Mouse (Mus musculus) MEL (cell line): ENCODE results near the gene Prr14. TPM values are rescaled to one million over a fixed set of nuclear protein-coding genes. Genes with fewer than 3 reads are reported as not detected.

Experiments
- DNase-seq: peaks from one replicate; pipeline ENCODE4 v3.0.0; 2011; ENCODE audit warnings: low read depth, low spot score
- H3K27ac ChIP-seq: 2 replicates; pipeline ENCODE4 v1.5.1; 2012; ENCODE audit warnings: low read depth, mild to moderate bottlenecking, control low read depth, low read length, moderate library complexity; ENCODE audit not compliant: control insufficient read depth
- H3K27me3 ChIP-seq, 2 experiments: fragments of 150-350 bp in 1 of 2; sonication (generic) in 1 of 2; 2 replicates each; pipeline ENCODE4 v1.6.1; 2012; ENCODE audit warnings: low read length in 2 of 2, mild to moderate bottlenecking in 2 of 2, improper control_type of control experiment in 1 of 2, moderate library complexity in 1 of 2; ENCODE audit not compliant: insufficient read depth in 2 of 2, control insufficient read depth in 1 of 2
- H3K36me3 ChIP-seq, 2 experiments: 2 replicates each; pipeline ENCODE4 v1.6.1; 2012 to 2014; ENCODE audit warnings: low read length in 2 of 2, improper control_type of control experiment in 1 of 2, inconsistent platforms in 1 of 2, mild to moderate bottlenecking in 1 of 2; ENCODE audit not compliant: insufficient read depth in 2 of 2, control insufficient read depth in 1 of 2
- H3K4me1 ChIP-seq, 2 experiments: fragments of 150-350 bp in 1 of 2; sonication (generic) in 1 of 2; 2 replicates each; pipeline ENCODE4 v1.6.1; 2012; ENCODE audit warnings: low read length in 2 of 2, improper control_type of control experiment in 1 of 2, mild to moderate bottlenecking in 1 of 2; ENCODE audit not compliant: insufficient read depth in 2 of 2, control insufficient read depth in 1 of 2
- H3K4me3 ChIP-seq, 2 experiments: fragments of 150-350 bp in 1 of 2; sonication (generic) in 1 of 2; 2 replicates each; pipeline ENCODE4 v1.5.1; 2012; ENCODE audit warnings: low read depth in 2 of 2, low read length in 2 of 2, mild to moderate bottlenecking in 2 of 2, moderate library complexity in 2 of 2, control low read depth in 1 of 2, improper control_type of control experiment in 1 of 2; ENCODE audit not compliant: control insufficient read depth in 1 of 2, insufficient read depth in 1 of 2
- H3K79me2 ChIP-seq: 2 replicates; pipeline ENCODE4 v1.6.1; 2012; ENCODE audit warnings: mild to moderate bottlenecking, low read length, moderate library complexity; ENCODE audit not compliant: control insufficient read depth, poor library complexity, insufficient read depth
- H3K9ac ChIP-seq: 2 replicates; pipeline ENCODE4 v1.6.1; 2012; ENCODE audit warnings: low read depth, mild to moderate bottlenecking, control low read depth, low read length, moderate library complexity; ENCODE audit not compliant: control insufficient read depth, poor library complexity, severe bottlenecking
- H3K9me3 ChIP-seq: fragments of 150-350 bp; sonication (generic); replicated peaks from 2 replicates; pipeline ENCODE4 v1.6.1; 2012; ENCODE audit warnings: mild to moderate bottlenecking, low read length, improper control_type of control experiment, moderate library complexity; ENCODE audit not compliant: insufficient read depth
- BHLHE40 ChIP-seq: IDR thresholded peaks from 2 replicates; pipeline ENCODE4 v1.6.1; 2012; ENCODE audit warnings: low read depth, mild to moderate bottlenecking, inconsistent platforms, low read length, improper control_type of control experiment, borderline replicate concordance
- CHD2 ChIP-seq: IDR thresholded peaks from 2 replicates; pipeline ENCODE4 v1.6.1; 2011; ENCODE audit warnings: low read length, improper control_type of control experiment
- ELF1 ChIP-seq: IDR thresholded peaks from 2 replicates; pipeline ENCODE4 v1.6.1; 2014; ENCODE audit warnings: low read depth, mild to moderate bottlenecking, inconsistent platforms, low read length, improper control_type of control experiment, moderate library complexity
- EP300 ChIP-seq, 2 experiments: IDR thresholded peaks; 2 replicates each; pipeline ENCODE4 v1.6.1; 2011; ENCODE audit warnings: improper control_type of control experiment in 2 of 2, low read length in 2 of 2, low read depth in 1 of 2, mild to moderate bottlenecking in 1 of 2
- ETS1 ChIP-seq: IDR thresholded peaks from 2 replicates; pipeline ENCODE4 v1.6.1; 2012; ENCODE audit warnings: low read depth, mild to moderate bottlenecking, inconsistent platforms, low read length, improper control_type of control experiment, moderate library complexity
- GABPA ChIP-seq: IDR thresholded peaks from 2 replicates; pipeline ENCODE4 v1.6.1; 2012; ENCODE audit warnings: low read depth, mild to moderate bottlenecking, inconsistent platforms, low read length, improper control_type of control experiment, moderate library complexity
- HCFC1 ChIP-seq: IDR thresholded peaks from 2 replicates; pipeline ENCODE4 v1.6.1; 2012; ENCODE audit warnings: low read depth, mild to moderate bottlenecking, inconsistent platforms, low read length, improper control_type of control experiment, moderate library complexity
- JUND ChIP-seq: IDR thresholded peaks from 2 replicates; pipeline ENCODE4 v1.6.1; 2011; ENCODE audit warnings: low read depth, mild to moderate bottlenecking, improper control_type of control experiment, low read length
- KAT2A ChIP-seq: conservative IDR thresholded peaks from 2 replicates; pipeline ENCODE4 v1.6.1; 2012; ENCODE audit warnings: low read depth, low read length, improper control_type of control experiment, inconsistent platforms
- MAFK ChIP-seq: IDR thresholded peaks from 2 replicates; pipeline ENCODE4 v1.6.1; 2011; ENCODE audit warnings: low read depth, mild to moderate bottlenecking, low read length, improper control_type of control experiment, borderline replicate concordance
- MXI1 ChIP-seq: IDR thresholded peaks from 2 replicates; pipeline ENCODE4 v1.6.1; 2011; ENCODE audit warnings: mild to moderate bottlenecking, low read depth, low read length, improper control_type of control experiment
- MYC ChIP-seq: IDR thresholded peaks from 2 replicates; pipeline ENCODE4 v1.6.1; 2011; ENCODE audit warnings: low read depth, mild to moderate bottlenecking, low read length, improper control_type of control experiment, moderate library complexity
- NRF1 ChIP-seq: IDR thresholded peaks from 2 replicates; pipeline ENCODE4 v1.6.1; 2014; ENCODE audit warnings: low read depth, mild to moderate bottlenecking, inconsistent platforms, low read length, improper control_type of control experiment, moderate library complexity; ENCODE audit not compliant: poor library complexity, insufficient read depth, severe bottlenecking
- POLR2AphosphoS2 ChIP-seq: IDR thresholded peaks from 2 replicates; pipeline ENCODE4 v1.6.1; 2011; ENCODE audit warnings: low read length, improper control_type of control experiment
- POLR2AphosphoS5 ChIP-seq: IDR thresholded peaks from 2 replicates; pipeline ENCODE4 v1.6.1; 2012; ENCODE audit warnings: low read depth, borderline replicate concordance, mild to moderate bottlenecking, inconsistent platforms, low read length, moderate library complexity, mixed read lengths
- RAD21 ChIP-seq: IDR thresholded peaks from 2 replicates; pipeline ENCODE4 v1.6.1; 2011; ENCODE audit warnings: mild to moderate bottlenecking, low read depth, low read length, improper control_type of control experiment
- RCOR1 ChIP-seq: IDR thresholded peaks from 2 replicates; pipeline ENCODE4 v1.6.1; 2012; ENCODE audit warnings: low read depth, mild to moderate bottlenecking, inconsistent platforms, low read length, improper control_type of control experiment
- SIN3A ChIP-seq: IDR thresholded peaks from 2 replicates; pipeline ENCODE4 v1.6.1; 2012; ENCODE audit warnings: low read length, improper control_type of control experiment, inconsistent platforms
- TCF12 ChIP-seq: IDR thresholded peaks from 2 replicates; pipeline ENCODE4 v1.6.1; 2014; ENCODE audit warnings: low read depth, mild to moderate bottlenecking, inconsistent platforms, low read length, improper control_type of control experiment, moderate library complexity
- UBTF ChIP-seq: IDR thresholded peaks from 2 replicates; pipeline ENCODE4 v1.6.1; 2012; ENCODE audit warnings: low read depth, mild to moderate bottlenecking, inconsistent platforms, low read length, improper control_type of control experiment, moderate library complexity, borderline replicate concordance; ENCODE audit not compliant: insufficient read depth
- USF1 ChIP-seq: IDR thresholded peaks from 2 replicates; pipeline ENCODE4 v1.6.1; 2014; ENCODE audit warnings: low read depth, mild to moderate bottlenecking, inconsistent platforms, low read length, improper control_type of control experiment, moderate library complexity
- USF2 ChIP-seq, 2 experiments: IDR thresholded peaks; 2 replicates each; pipeline ENCODE4 v1.6.1; 2011 to 2012; ENCODE audit warnings: improper control_type of control experiment in 2 of 2, low read length in 2 of 2, borderline replicate concordance in 1 of 2, inconsistent platforms in 1 of 2, low read depth in 1 of 2, mild to moderate bottlenecking in 1 of 2; ENCODE audit not compliant: insufficient read depth in 1 of 2
- ZC3H11A ChIP-seq: IDR thresholded peaks from 2 replicates; pipeline ENCODE4 v1.6.1; 2012; ENCODE audit warnings: low read depth, mild to moderate bottlenecking, inconsistent platforms, low read length, improper control_type of control experiment
- ZKSCAN1 ChIP-seq: IDR thresholded peaks from 2 replicates; pipeline ENCODE4 v1.6.1; 2012; ENCODE audit warnings: low read depth, mild to moderate bottlenecking, inconsistent platforms, low read length, improper control_type of control experiment, moderate library complexity
- ZMIZ1 ChIP-seq: IDR thresholded peaks from 2 replicates; pipeline ENCODE4 v1.6.1; 2012; ENCODE audit warnings: low read depth, mild to moderate bottlenecking, inconsistent platforms, low read length, improper control_type of control experiment, moderate library complexity
- polyA plus RNA-seq, 2 experiments: library from polyadenylated mRNA; stranded (reverse) in 1 of 2; unstranded in 1 of 2; fragments of >175 nt in 1 of 2; fragments of >200 nt in 1 of 2; gene quantifications; 2 replicates each; pipeline versions ENCODE4 v1.2.1 to v1.2.4; 2012; ENCODE audit warnings: low replicate concordance in 2 of 2, low read depth in 1 of 2; ENCODE audit not compliant: insufficient read length in 2 of 2, insufficient read depth in 1 of 2, missing spikeins in 1 of 2
- total RNA-seq: library from RNA; depleted of rRNA; stranded (reverse); fragments of 300-350 nt; gene quantifications from 2 replicates; pipeline ENCODE4 v1.2.3, GENCODE M21; 2012

The Prr14 gene
- total and polyA plus RNA-seq, 3 experiments: 10.8 to 45.9 TPM; not detected in 1

GRCm38 (mm10) chr7:127476855-127477254 is 17.4 kb downstream of the Prr14 start:
- H3K79me2 ChIP-seq: peaks cover 32% of the 10 kb centered on the region
- TF ChIP-seq POLR2AphosphoS2 (no peak), TCF12 (no peak), MAFK (no peak), ZKSCAN1 (no peak), POLR2AphosphoS5 (no peak), USF2 (IDR thresholded peaks at IDR 0.05; ENCODE audit: borderline replicate concordance in 1 of 2, insufficient read depth in 1 of 2, low read depth in 1 of 2, low read length in 2 of 2) (no peak), USF1 (no peak), MXI1 (no peak)
- H3K9me3 ChIP-seq: no peaks in the 10 kb centered on the region
- no peak for DNase-seq
- peaks cover 0 to 19% of the 10 kb centered on the region in 2 experiments for H3K36me3 ChIP-seq
- peak overlapping the region; percentile 90; the same call in 1 of the 2 replicates for H3K27ac ChIP-seq
- peak overlapping the region; percentile 69 for H3K9ac ChIP-seq
- no peaks in the 10 kb centered on the region for H3K27me3 ChIP-seq
- peaks cover 0 to 20% of the 10 kb centered on the region in 2 experiments; a peak in 3 of 4 replicates for H3K4me1 ChIP-seq
- peak overlapping the region; percentile 59 to 77 for H3K4me3 ChIP-seq

GRCm38 (mm10) chr7:127477687-127478634 is 18.6 kb downstream of the Prr14 start:
- H3K9ac ChIP-seq: peak overlapping the region; percentile 84
- peak overlapping the region; percentile 73 to 84 for H3K4me3 ChIP-seq
- H3K27ac ChIP-seq: peak overlapping the region; percentile 93
- H3K4me1 ChIP-seq: peaks cover 0 to 15% of the 10 kb centered on the region in 2 experiments; a peak in 3 of 4 replicates
- H3K27me3 ChIP-seq: no peaks in the 10 kb centered on the region
- peaks cover 3 to 13% of the 10 kb centered on the region in 2 experiments for H3K36me3 ChIP-seq
- H3K79me2 ChIP-seq: peaks cover 25% of the 10 kb centered on the region
- H3K9me3 ChIP-seq: no peaks in the 10 kb centered on the region
- DNase-seq: peak; percentile 100
- TF ChIP-seq ETS1 (0 out of 2 replicates have a peak, but pooled peaks have one; percentile 23), POLR2AphosphoS5 (no peak), ELF1 (peak; percentile 76), BHLHE40 (no peak; the same call in 1 of the 2 replicates), ZC3H11A (no peak), USF1 (peak; percentile 83), CHD2 (peak; percentile 80), MXI1 (peak; percentile 84), HCFC1 (peak; percentile 95), EP300 (IDR thresholded peaks at IDR 0.05; ENCODE audit: low read depth in 1 of 2, low read length in 2 of 2) (peak in 1 of 2 experiments; percentile 20; a peak in 2 of 4 replicates), ZKSCAN1 (no peak), RAD21 (no peak), JUND (0 out of 2 replicates have a peak, but pooled peaks have one; percentile 33), MYC (0 out of 2 replicates have a peak, but pooled peaks have one; percentile 11), ZMIZ1 (peak; percentile 23; the same call in 1 of the 2 replicates), USF2 (IDR thresholded peaks at IDR 0.05; ENCODE audit: borderline replicate concordance in 1 of 2, insufficient read depth in 1 of 2, low read depth in 1 of 2, low read length in 2 of 2) (peak in 1 of 2 experiments; percentile 69; a peak in 2 of 4 replicates), KAT2A (peak; percentile 79), GABPA (no peak), RCOR1 (no peak), SIN3A (peak; percentile 92), TCF12 (peak; percentile 53), MAFK (no peak), NRF1 (peak; percentile 90), UBTF (no peak)
